Mouse (Mus musculus): Measurements from ENCODE around the gene Mad1l1. TPM values are rescaled to one million over a fixed set of nuclear protein-coding genes. Genes with fewer than 3 reads are reported as not detected.

Gene Mad1l1
- polyA plus RNA-seq, 1 experiment from 2014 or later = 20.5 TPM

GRCm38 (mm10) chr5:140289161-140289560 is 32.2 kb downstream of the Mad1l1 start:
- no peaks in the 10 kb centered on the region for H3K9me3 ChIP-seq (ENCODE audit: control insufficient read depth, low read length)
- no peak overlapping the region for H3K27ac ChIP-seq (replicated peaks in 1 of 2; ENCODE audit: control insufficient read depth in 1 of 2, insufficient read depth in 1 of 2, low read depth in 2 of 2, low read length in 2 of 2)
- H3K4me1 ChIP-seq (ENCODE audit: control insufficient read depth in 2 of 2, insufficient read depth in 2 of 2, low read length in 2 of 2) = peaks cover 0 to 7% of the 10 kb centered on the region in 2 experiments; a peak in 1 of 4 replicates
- no peak for ATAC-seq (ENCODE audit: insufficient number of reproducible peaks, insufficient read depth, low FRiP score, low read depth)
- H3K9ac ChIP-seq (ENCODE audit: low read length) = no peak overlapping the region
- H3K4me3 ChIP-seq (ENCODE audit: control insufficient read depth in 1 of 2, insufficient read depth in 1 of 2, low read depth in 1 of 2, low read length in 2 of 2) = no peak overlapping the region
- H3K36me3 ChIP-seq (ENCODE audit: control insufficient read depth, insufficient read depth, low read length) = peaks cover 34% of the 10 kb centered on the region
- WGBS = 98% methylated on average over 2 of the region's 2 CpGs
- H3K27me3 ChIP-seq (ENCODE audit: control insufficient read depth, insufficient read depth, low read length) = no peaks in the 10 kb centered on the region
- H3K4me2 ChIP-seq (ENCODE audit: low read length) = no peak overlapping the region

- H3K4me2 ChIP-seq (ENCODE audit: low read length) = no peak overlapping the region
- no peaks in the 10 kb centered on the region for H3K27me3 ChIP-seq (ENCODE audit: control insufficient read depth, insufficient read depth, low read length)
- H3K27ac ChIP-seq (replicated peaks in 1 of 2; ENCODE audit: control insufficient read depth in 1 of 2, insufficient read depth in 1 of 2, low read depth in 2 of 2, low read length in 2 of 2) = no peak overlapping the region
- H3K9ac ChIP-seq (ENCODE audit: low read length) = no peak overlapping the region
- no peak overlapping the region for H3K4me3 ChIP-seq (ENCODE audit: control insufficient read depth in 1 of 2, insufficient read depth in 1 of 2, low read depth in 1 of 2, low read length in 2 of 2)
- no peaks in the 10 kb centered on the region for H3K9me3 ChIP-seq (ENCODE audit: control insufficient read depth, low read length)
- WGBS = 89% methylated on average over 3 of the region's 3 CpGs
- peaks cover 37% of the 10 kb centered on the region for H3K36me3 ChIP-seq (ENCODE audit: control insufficient read depth, insufficient read depth, low read length)
- peaks cover 0 to 7% of the 10 kb centered on the region in 2 experiments; a peak in 1 of 4 replicates for H3K4me1 ChIP-seq (ENCODE audit: control insufficient read depth in 2 of 2, insufficient read depth in 2 of 2, low read length in 2 of 2)
- no peak for ATAC-seq (ENCODE audit: insufficient number of reproducible peaks, insufficient read depth, low FRiP score, low read depth)
Observed at GRCm38 (mm10) chr5:140288287-140288686, 33.1 kb downstream of the Mad1l1 start.

GRCm38 (mm10) chr5:140284761-140285160 is 36.6 kb downstream of the Mad1l1 start:
- H3K27ac ChIP-seq (replicated peaks in 1 of 2; ENCODE audit: control insufficient read depth in 1 of 2, insufficient read depth in 1 of 2, low read depth in 2 of 2, low read length in 2 of 2) = no peak overlapping the region
- ATAC-seq (ENCODE audit: insufficient number of reproducible peaks, insufficient read depth, low FRiP score, low read depth) = no peak
- no peaks in the 10 kb centered on the region for H3K4me1 ChIP-seq (ENCODE audit: control insufficient read depth in 2 of 2, insufficient read depth in 2 of 2, low read length in 2 of 2)
- H3K4me3 ChIP-seq (ENCODE audit: control insufficient read depth in 1 of 2, insufficient read depth in 1 of 2, low read depth in 1 of 2, low read length in 2 of 2) = no peak overlapping the region
- peaks cover 28% of the 10 kb centered on the region for H3K36me3 ChIP-seq (ENCODE audit: control insufficient read depth, insufficient read depth, low read length)
- no peaks in the 10 kb centered on the region for H3K27me3 ChIP-seq (ENCODE audit: control insufficient read depth, insufficient read depth, low read length)
- no peak overlapping the region for H3K4me2 ChIP-seq (ENCODE audit: low read length)
- no peaks in the 10 kb centered on the region for H3K9me3 ChIP-seq (ENCODE audit: control insufficient read depth, low read length)
- 83% methylated on average over 2 of the region's 2 CpGs for WGBS
- no peak overlapping the region for H3K9ac ChIP-seq (ENCODE audit: low read length)

- WGBS = 97% methylated on average over 2 of the region's 2 CpGs
- no peaks in the 10 kb centered on the region for H3K9me3 ChIP-seq (ENCODE audit: control insufficient read depth, low read length)
- no peak overlapping the region for H3K4me3 ChIP-seq (ENCODE audit: control insufficient read depth in 1 of 2, insufficient read depth in 1 of 2, low read depth in 1 of 2, low read length in 2 of 2)
- H3K27ac ChIP-seq (replicated peaks in 1 of 2; ENCODE audit: control insufficient read depth in 1 of 2, insufficient read depth in 1 of 2, low read depth in 2 of 2, low read length in 2 of 2) = no peak overlapping the region
- no peak overlapping the region for H3K9ac ChIP-seq (ENCODE audit: low read length)
- H3K4me2 ChIP-seq (ENCODE audit: low read length) = no peak overlapping the region
- ATAC-seq (ENCODE audit: insufficient number of reproducible peaks, insufficient read depth, low FRiP score, low read depth) = no peak
- H3K36me3 ChIP-seq (ENCODE audit: control insufficient read depth, insufficient read depth, low read length) = peaks cover 21% of the 10 kb centered on the region; the same call in 1 of the 2 replicates
- H3K27me3 ChIP-seq (ENCODE audit: control insufficient read depth, insufficient read depth, low read length) = no peaks in the 10 kb centered on the region
- no peaks in the 10 kb centered on the region for H3K4me1 ChIP-seq (ENCODE audit: control insufficient read depth in 2 of 2, insufficient read depth in 2 of 2, low read length in 2 of 2)
Observed at GRCm38 (mm10) chr5:140284011-140284410, 37.3 kb downstream of the Mad1l1 start.

GRCm38 (mm10) chr5:140282900-140283299 is 38.5 kb downstream of the Mad1l1 start:
- no peak overlapping the region for H3K4me3 ChIP-seq (ENCODE audit: control insufficient read depth in 1 of 2, insufficient read depth in 1 of 2, low read depth in 1 of 2, low read length in 2 of 2)
- no peak overlapping the region for H3K27ac ChIP-seq (replicated peaks in 1 of 2; ENCODE audit: control insufficient read depth in 1 of 2, insufficient read depth in 1 of 2, low read depth in 2 of 2, low read length in 2 of 2)
- WGBS = 87% methylated on average over 3 of the region's 3 CpGs
- H3K4me1 ChIP-seq (ENCODE audit: control insufficient read depth in 2 of 2, insufficient read depth in 2 of 2, low read length in 2 of 2) = no peaks in the 10 kb centered on the region
- no peak for ATAC-seq (ENCODE audit: insufficient number of reproducible peaks, insufficient read depth, low FRiP score, low read depth)
- no peak overlapping the region for H3K4me2 ChIP-seq (ENCODE audit: low read length)
- H3K9me3 ChIP-seq (ENCODE audit: control insufficient read depth, low read length) = no peaks in the 10 kb centered on the region
- H3K27me3 ChIP-seq (ENCODE audit: control insufficient read depth, insufficient read depth, low read length) = no peaks in the 10 kb centered on the region
- peaks cover 27% of the 10 kb centered on the region; the same call in 1 of the 2 replicates for H3K36me3 ChIP-seq (ENCODE audit: control insufficient read depth, insufficient read depth, low read length)
- H3K9ac ChIP-seq (ENCODE audit: low read length) = no peak overlapping the region

- no peak overlapping the region for H3K27ac ChIP-seq (replicated peaks in 1 of 2; ENCODE audit: control insufficient read depth in 1 of 2, insufficient read depth in 1 of 2, low read depth in 2 of 2, low read length in 2 of 2)
- ATAC-seq (ENCODE audit: insufficient number of reproducible peaks, insufficient read depth, low FRiP score, low read depth) = no peak
Observed at GRCm38 (mm10) chr5:140282376-140282775, 39.0 kb downstream of the Mad1l1 start.

GRCm38 (mm10) chr5:140280205-140280604 is 41.1 kb downstream of the Mad1l1 start:
- H3K27me3 ChIP-seq (ENCODE audit: control insufficient read depth, insufficient read depth, low read length) = no peaks in the 10 kb centered on the region
- no peak for ATAC-seq (ENCODE audit: insufficient number of reproducible peaks, insufficient read depth, low FRiP score, low read depth)
- no peak overlapping the region for H3K4me3 ChIP-seq (ENCODE audit: control insufficient read depth in 1 of 2, insufficient read depth in 1 of 2, low read depth in 1 of 2, low read length in 2 of 2)
- H3K9ac ChIP-seq (ENCODE audit: low read length) = no peak overlapping the region
- no peaks in the 10 kb centered on the region for H3K4me1 ChIP-seq (ENCODE audit: control insufficient read depth in 2 of 2, insufficient read depth in 2 of 2, low read length in 2 of 2)
- peaks cover 34% of the 10 kb centered on the region for H3K36me3 ChIP-seq (ENCODE audit: control insufficient read depth, insufficient read depth, low read length)
- no peak overlapping the region for H3K4me2 ChIP-seq (ENCODE audit: low read length)
- no peak overlapping the region for H3K27ac ChIP-seq (replicated peaks in 1 of 2; ENCODE audit: control insufficient read depth in 1 of 2, insufficient read depth in 1 of 2, low read depth in 2 of 2, low read length in 2 of 2)
- 83% methylated on average over 9 of the region's 9 CpGs for WGBS
- H3K9me3 ChIP-seq (ENCODE audit: control insufficient read depth, low read length) = no peaks in the 10 kb centered on the region

More at GRCm38 (mm10) chr5:140282376-140282775, 39.0 kb downstream of the Mad1l1 start:
- H3K36me3 ChIP-seq (ENCODE audit: control insufficient read depth, insufficient read depth, low read length) = peaks cover 27% of the 10 kb centered on the region; the same call in 1 of the 2 replicates
- no peak overlapping the region for H3K9ac ChIP-seq (ENCODE audit: low read length)
- no peak overlapping the region for H3K4me2 ChIP-seq (ENCODE audit: low read length)
- WGBS = 87% methylated on average over 8 of the region's 8 CpGs
- no peak overlapping the region for H3K4me3 ChIP-seq (ENCODE audit: control insufficient read depth in 1 of 2, insufficient read depth in 1 of 2, low read depth in 1 of 2, low read length in 2 of 2)
- H3K9me3 ChIP-seq (ENCODE audit: control insufficient read depth, low read length) = no peaks in the 10 kb centered on the region
- H3K4me1 ChIP-seq (ENCODE audit: control insufficient read depth in 2 of 2, insufficient read depth in 2 of 2, low read length in 2 of 2) = no peaks in the 10 kb centered on the region
- H3K27me3 ChIP-seq (ENCODE audit: control insufficient read depth, insufficient read depth, low read length) = no peaks in the 10 kb centered on the region

GRCm38 (mm10) chr5:140276779-140277178 is 44.6 kb downstream of the Mad1l1 start:
- Histone ChIP-seq H3K27ac (replicated peaks in 1 of 2; ENCODE audit: control insufficient read depth in 1 of 2, insufficient read depth in 1 of 2, low read depth in 2 of 2, low read length in 2 of 2) (no peak overlapping the region), H3K9me3 (ENCODE audit: control insufficient read depth, low read length) (no peaks in the 10 kb centered on the region), H3K4me1 (ENCODE audit: control insufficient read depth in 2 of 2, insufficient read depth in 2 of 2, low read length in 2 of 2) (no peaks in the 10 kb centered on the region), H3K9ac (ENCODE audit: low read length) (no peak overlapping the region), H3K4me2 (ENCODE audit: low read length) (no peak overlapping the region), H3K4me3 (ENCODE audit: control insufficient read depth in 1 of 2, insufficient read depth in 1 of 2, low read depth in 1 of 2, low read length in 2 of 2) (no peak overlapping the region), H3K27me3 (ENCODE audit: control insufficient read depth, insufficient read depth, low read length) (no peaks in the 10 kb centered on the region), H3K36me3 (ENCODE audit: control insufficient read depth, insufficient read depth, low read length) (peaks cover 21% of the 10 kb centered on the region)
- 85% methylated on average over 6 of the region's 6 CpGs for WGBS
- ATAC-seq (ENCODE audit: insufficient number of reproducible peaks, insufficient read depth, low FRiP score, low read depth) = no peak
